Mouse (Mus musculus) spleen, adult 2 months (tissue): ENCODE results near the gene Gpr174.

Experiments
- CTCF ChIP-seq: fragments of 200-500 bp; IDR thresholded peaks from 2 replicates; pipeline ENCODE4 v1.5.1; 2011; ENCODE audit warnings: mild to moderate bottlenecking, inconsistent platforms; ENCODE audit not compliant: insufficient read depth, insufficient read length, insufficient replicate concordance; ENCODE audit errors: extremely low read depth
- POLR2A ChIP-seq: fragments of 200-500 bp; IDR thresholded peaks from 2 replicates; pipeline ENCODE4 v1.6.1; 2011; ENCODE audit warnings: low read depth, low read length, inconsistent platforms

DNA sequence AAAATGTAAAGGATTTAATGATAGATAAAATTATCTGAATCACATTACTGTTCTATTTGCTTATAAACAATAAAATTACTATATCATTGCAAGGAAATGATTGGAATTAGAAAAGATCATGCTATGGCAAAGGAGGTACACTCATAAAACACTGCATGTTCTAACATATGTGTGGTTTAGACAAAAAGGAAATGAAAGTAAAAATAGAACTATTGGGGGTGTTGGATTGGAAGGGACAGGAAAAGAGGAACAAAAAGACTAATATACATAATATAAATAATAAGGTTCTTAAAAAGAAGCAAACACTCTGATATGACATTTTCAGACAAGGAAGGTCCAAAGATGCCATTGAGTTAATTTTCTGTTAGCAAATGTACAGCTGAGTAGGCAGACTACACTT lies 43.1 kb downstream of the Gpr174 start:
- TF ChIP-seq CTCF (no peak), POLR2A (no peak)
